Mouse (Mus musculus) heart, embryonic 14.5 days (tissue): ENCODE measurements around the gene Gnai2. TPM values are rescaled to one million over a fixed set of nuclear protein-coding genes. Genes with fewer than 3 reads are reported as not detected.
A peak's percentile ranks its signal among the peaks of the same experiment; 100 is the strongest.
"Not testable (repeated sequence)": the region's sequence is repeated elsewhere in the genome, so short reads cannot be mapped to it uniquely, and the experiment has no call there.

Source experiments
- ATAC-seq: fragments of 200-750 bp; cut with Nextera tagmentation; 2 replicates; pipeline ENCODE4 v1.8.0; 2017; ENCODE audit warnings: low read depth, moderate TSS enrichment; ENCODE audit not compliant: insufficient number of reproducible peaks, insufficient read depth, low FRiP score
- H3K27ac ChIP-seq, 2 experiments: fragments of 200-500 bp in 1 of 2; fragments of 300-500 bp in 1 of 2; sonication (generic) in 1 of 2; replicated peaks in 1 of 2; 2 replicates each; pipeline ENCODE4 v1.5.1; 2012 to 2014; ENCODE audit warnings: low read depth in 2 of 2, low read length in 2 of 2, control low read depth in 1 of 2, mild to moderate bottlenecking in 1 of 2, mixed read lengths in 1 of 2; ENCODE audit not compliant: control insufficient read depth in 1 of 2, insufficient read depth in 1 of 2
- H3K27me3 ChIP-seq: fragments of 300-500 bp; sonication (generic); 2 replicates; pipeline ENCODE4 v1.6.1; 2014; ENCODE audit warnings: mild to moderate bottlenecking, low read length, control low read depth; ENCODE audit not compliant: control insufficient read depth, insufficient read depth
- H3K36me3 ChIP-seq: fragments of 300-500 bp; sonication (generic); 2 replicates; pipeline ENCODE4 v1.6.1; 2014; ENCODE audit warnings: mild to moderate bottlenecking, control low read depth, low read length, mixed read lengths; ENCODE audit not compliant: control insufficient read depth, insufficient read depth
- H3K4me1 ChIP-seq, 2 experiments: fragments of 200-500 bp in 1 of 2; fragments of 300-500 bp in 1 of 2; sonication (generic) in 1 of 2; 2 replicates each; pipeline ENCODE4 v1.6.1; 2012 to 2014; ENCODE audit warnings: low read length in 2 of 2, control low read depth in 1 of 2, mixed read lengths in 1 of 2; ENCODE audit not compliant: control insufficient read depth in 2 of 2, insufficient read depth in 2 of 2
- H3K4me2 ChIP-seq: fragments of 300-500 bp; sonication (generic); 2 replicates; pipeline ENCODE4 v1.6.1; 2014; ENCODE audit warnings: mild to moderate bottlenecking, low read length
- H3K4me3 ChIP-seq, 2 experiments: fragments of 200-500 bp in 1 of 2; fragments of 300-500 bp in 1 of 2; sonication (generic) in 1 of 2; 2 replicates each; pipeline ENCODE4 v1.5.1; 2012 to 2014; ENCODE audit warnings: low read length in 2 of 2, mild to moderate bottlenecking in 2 of 2, control low read depth in 1 of 2, low read depth in 1 of 2, moderate library complexity in 1 of 2; ENCODE audit not compliant: control insufficient read depth in 1 of 2, insufficient read depth in 1 of 2
- H3K9ac ChIP-seq: fragments of 300-500 bp; sonication (generic); 2 replicates; pipeline ENCODE4 v1.6.1; 2014; ENCODE audit warnings: mild to moderate bottlenecking, low read length
- H3K9me3 ChIP-seq: fragments of 300-500 bp; sonication (generic); 2 replicates; pipeline ENCODE4 v1.6.1; 2016; ENCODE audit warnings: low read length, control low read depth; ENCODE audit not compliant: control insufficient read depth
- WGBS: fragments of 180-500 bp; shearing (Covaris S2); extraction: QIAGEN DNeasy Blood & Tissue Kit; methylation state at CpG from one replicate; pipeline ENCODE4 v1.1.7; 2014; 5-methylcytosine and 5-hydroxymethylcytosine counted together
- polyA plus RNA-seq: library from polyadenylated mRNA; unstranded; fragments of >200 nt; fragmentation: Nextera tagmentation; extraction: Ambion mirVana; gene quantifications from 2 replicates; pipeline ENCODE4 v1.2.1, GENCODE M21; 2014

Gene Gnai2
- polyA plus RNA-seq, 1 experiment from 2014 or later, result 410 TPM

DNA sequence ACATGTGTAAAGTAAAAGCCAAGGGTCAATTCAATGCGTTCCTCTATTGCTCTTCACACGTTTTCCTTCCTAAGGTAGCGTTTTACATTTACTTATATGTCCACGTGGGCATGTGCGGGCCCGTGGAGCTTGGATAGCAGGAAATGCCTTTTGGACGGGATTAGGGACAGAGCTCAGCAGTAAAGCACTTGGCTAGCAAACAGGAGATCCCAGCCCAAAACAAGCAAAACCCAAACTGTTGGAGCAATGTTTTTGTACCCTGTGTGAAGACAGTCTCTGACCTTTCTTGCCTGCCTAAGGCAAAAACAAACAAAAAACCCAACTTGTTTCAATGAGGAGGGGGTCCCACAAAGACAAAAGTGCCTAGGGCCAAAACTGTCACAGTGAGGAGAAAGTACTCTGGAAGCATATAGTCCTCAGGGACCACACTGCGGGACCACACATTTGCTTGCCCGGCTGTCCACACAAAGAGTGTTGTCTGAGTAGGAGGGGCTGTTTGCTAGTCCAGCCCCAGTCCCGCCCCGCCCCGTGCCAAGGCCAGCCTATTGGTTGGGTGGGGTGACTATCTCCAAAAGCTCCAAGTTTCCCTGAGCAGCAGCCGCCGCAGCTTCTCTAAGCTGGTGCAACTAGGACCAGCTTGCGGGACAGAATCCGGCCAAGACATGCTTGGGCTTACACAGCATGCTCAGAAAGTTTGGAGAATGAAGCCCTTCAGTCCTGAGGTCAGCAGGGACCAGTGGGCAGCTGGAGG lies 58.6 kb downstream of the Gnai2 start, which contains the start of gene Hyal1:
Gene Hyal1, plus strand, starts transcription at position 571 of the 751 bp plus-strand sequence.
- Histone ChIP-seq H3K4me2 (peak within 1 kb of the TSS; percentile 61), H3K36me3 (peaks cover 30% of the 10 kb centered on the region), H3K9ac (peak within 1 kb of the TSS; percentile 66), H3K4me1 (peaks cover 16 to 27% of the 10 kb centered on the region in 2 experiments), H3K9me3 (no peaks in the 10 kb centered on the region), H3K27ac (peak within 1 kb of the TSS; percentile 55 to 57), H3K4me3 (peak within 1 kb of the TSS; percentile 32 to 45), H3K27me3 (no peaks in the 10 kb centered on the region)
- ATAC-seq, result peak; percentile 58; the same call in 1 of the 2 replicates
- WGBS, result 26% methylated on average over 16 of the region's 16 CpGs

DNA sequence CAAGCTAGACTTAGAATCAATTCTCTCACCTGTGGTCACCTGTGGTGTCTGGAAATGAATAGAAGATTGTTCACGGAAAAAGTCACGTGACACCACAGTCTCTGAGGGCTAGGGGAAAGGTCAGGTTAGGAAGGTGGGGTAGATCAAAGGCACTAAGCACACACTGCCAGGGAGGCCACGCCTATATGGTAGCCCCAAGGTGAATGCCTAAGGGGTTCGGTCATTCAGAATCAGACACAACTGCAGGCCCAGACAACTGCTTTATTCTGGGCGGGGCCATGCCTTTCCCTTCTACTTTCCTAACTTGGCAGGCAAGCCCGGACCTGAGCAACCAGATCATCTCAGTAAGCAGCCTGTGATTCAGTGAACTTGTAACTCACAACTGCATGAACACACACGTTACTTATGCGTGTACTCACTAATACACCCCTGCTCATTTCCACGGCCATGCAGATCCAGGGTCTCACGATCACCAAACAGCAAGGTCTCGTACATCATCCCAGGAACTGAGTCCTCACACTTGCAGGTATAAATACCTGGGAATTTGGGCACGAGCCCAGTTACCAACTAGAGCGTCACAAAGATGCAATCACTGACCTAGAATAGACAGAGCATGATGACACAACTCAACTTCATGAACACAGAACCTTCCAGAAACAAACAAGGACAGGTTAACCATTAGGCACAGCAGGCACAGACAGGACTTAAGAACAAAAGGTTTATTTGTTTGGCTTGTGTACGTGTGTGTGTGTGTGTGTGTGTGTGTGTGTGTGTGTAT lies 59.4 kb downstream of the Gnai2 start:
- H3K36me3 ChIP-seq, result peaks cover 37% of the 10 kb centered on the region
- no peak overlapping the region for H3K9ac ChIP-seq
- ATAC-seq, result no peak
- WGBS, result 80% methylated on average over 14 of the region's 14 CpGs
- H3K27me3 ChIP-seq, result no peaks in the 10 kb centered on the region
- H3K9me3 ChIP-seq, result no peaks in the 10 kb centered on the region
- H3K27ac ChIP-seq, result peak overlapping the region; percentile 55 to 57; a peak in 3 of 4 replicates
- H3K4me3 ChIP-seq, result no peak overlapping the region
- peaks cover 20 to 28% of the 10 kb centered on the region in 2 experiments for H3K4me1 ChIP-seq
- peak overlapping the region; percentile 61; the same call in 1 of the 2 replicates for H3K4me2 ChIP-seq

DNA sequence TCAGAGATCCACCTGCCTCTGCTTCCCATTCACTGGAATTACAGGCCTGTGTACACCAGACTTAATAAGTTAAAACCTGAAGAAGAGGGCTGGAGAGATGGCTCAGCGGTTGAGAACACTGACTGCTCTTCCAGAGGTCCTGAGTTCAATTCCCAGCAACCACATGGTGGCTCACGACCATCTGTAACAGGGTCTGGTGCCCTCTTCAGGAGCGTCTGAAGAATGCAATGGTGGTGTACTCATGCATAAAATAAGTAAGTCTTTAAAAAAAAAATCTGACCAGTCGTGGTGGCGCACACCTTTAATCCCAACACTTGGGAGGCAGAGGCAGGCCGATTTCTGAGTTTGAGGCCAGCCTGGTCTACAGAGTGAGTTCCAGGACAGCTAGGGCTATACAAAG lies 61.4 kb downstream of the Gnai2 start:
- not testable (repeated sequence) for H3K27ac ChIP-seq, H3K27me3 ChIP-seq, H3K9ac ChIP-seq, H3K4me2 ChIP-seq, H3K4me3 ChIP-seq, H3K9me3 ChIP-seq, ATAC-seq
- H3K36me3 ChIP-seq, result peaks cover 45% of the 10 kb centered on the region
- H3K4me1 ChIP-seq, result peaks cover 30 to 34% of the 10 kb centered on the region in 2 experiments
- WGBS, result 84% methylated on average over 6 of the region's 6 CpGs

DNA sequence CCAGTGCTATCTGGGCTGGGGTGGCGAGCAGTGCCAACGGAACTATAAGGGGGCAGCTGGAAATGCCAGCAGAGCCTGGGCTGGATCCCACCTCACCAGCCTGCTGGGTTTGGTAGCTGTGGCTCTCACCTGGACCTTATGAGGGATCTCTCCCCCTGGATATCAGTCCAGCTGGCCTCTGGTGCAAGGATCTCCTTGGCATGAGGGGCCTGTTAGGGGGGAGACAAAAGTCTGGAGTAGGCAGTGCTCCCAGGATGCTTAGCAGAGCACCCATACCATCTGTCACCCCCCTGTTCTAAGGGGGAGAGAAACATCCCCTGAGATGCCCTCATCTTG lies 62.9 kb downstream of the Gnai2 start:
- H3K9me3 ChIP-seq, result no peaks in the 10 kb centered on the region
- H3K36me3 ChIP-seq, result peaks cover 45% of the 10 kb centered on the region
- ATAC-seq, result no peak
- no peak overlapping the region for H3K9ac ChIP-seq
- H3K27me3 ChIP-seq, result no peaks in the 10 kb centered on the region
- H3K4me2 ChIP-seq, result no peak overlapping the region
- no peak overlapping the region for H3K4me3 ChIP-seq
- 98% methylated on average over 2 of the region's 2 CpGs for WGBS
- no peak overlapping the region for H3K27ac ChIP-seq
- peaks cover 40 to 42% of the 10 kb centered on the region in 2 experiments for H3K4me1 ChIP-seq

DNA sequence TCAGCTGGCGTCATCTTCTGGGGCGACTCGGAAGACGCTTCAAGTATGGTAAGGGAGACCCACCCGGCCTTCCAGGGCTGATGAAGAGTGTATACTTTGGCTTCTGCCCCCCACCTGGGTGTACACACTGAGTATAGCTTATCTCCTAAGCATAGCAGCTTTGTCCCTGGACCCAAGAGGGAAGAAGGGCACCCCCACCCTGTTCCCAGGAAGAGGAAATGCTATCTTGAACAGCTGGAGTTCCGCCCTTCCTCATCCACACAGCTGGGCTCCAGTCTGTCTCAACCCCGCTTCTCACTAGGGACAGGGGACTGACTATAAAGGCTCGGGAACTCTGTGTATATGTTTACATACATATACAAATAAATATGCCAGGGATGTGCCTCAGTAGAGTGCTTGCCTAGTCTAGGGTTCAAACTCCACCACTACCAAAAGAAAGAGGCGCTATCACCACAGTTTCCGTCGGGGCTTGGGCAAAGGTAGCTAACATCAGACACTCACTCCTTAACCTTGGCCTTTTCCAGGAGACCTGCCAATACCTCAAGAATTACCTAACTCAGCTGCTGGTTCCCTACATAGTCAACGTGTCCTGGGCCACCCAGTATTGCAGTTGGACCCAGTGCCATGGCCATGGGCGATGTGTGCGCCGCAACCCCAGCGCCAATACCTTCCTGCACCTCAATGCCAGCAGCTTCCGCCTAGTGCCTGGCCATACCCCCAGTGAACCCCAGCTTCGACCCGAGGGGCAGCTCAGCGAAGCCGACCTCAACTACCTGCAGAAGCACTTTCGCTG lies 63.4 kb downstream of the Gnai2 start:
- H3K27ac ChIP-seq, result no peak overlapping the region; a peak in 1 of 4 replicates
- WGBS, result 88% methylated on average over 22 of the region's 22 CpGs
- H3K4me1 ChIP-seq, result peaks cover 34 to 41% of the 10 kb centered on the region in 2 experiments
- no peaks in the 10 kb centered on the region for H3K9me3 ChIP-seq
- H3K4me2 ChIP-seq, result peak overlapping the region; percentile 97
- H3K27me3 ChIP-seq, result no peaks in the 10 kb centered on the region
- peak overlapping the region; percentile 77 to 88; a peak in 3 of 4 replicates for H3K4me3 ChIP-seq
- H3K9ac ChIP-seq, result peak overlapping the region; percentile 92
- ATAC-seq, result no peak
- peaks cover 45% of the 10 kb centered on the region for H3K36me3 ChIP-seq

DNA sequence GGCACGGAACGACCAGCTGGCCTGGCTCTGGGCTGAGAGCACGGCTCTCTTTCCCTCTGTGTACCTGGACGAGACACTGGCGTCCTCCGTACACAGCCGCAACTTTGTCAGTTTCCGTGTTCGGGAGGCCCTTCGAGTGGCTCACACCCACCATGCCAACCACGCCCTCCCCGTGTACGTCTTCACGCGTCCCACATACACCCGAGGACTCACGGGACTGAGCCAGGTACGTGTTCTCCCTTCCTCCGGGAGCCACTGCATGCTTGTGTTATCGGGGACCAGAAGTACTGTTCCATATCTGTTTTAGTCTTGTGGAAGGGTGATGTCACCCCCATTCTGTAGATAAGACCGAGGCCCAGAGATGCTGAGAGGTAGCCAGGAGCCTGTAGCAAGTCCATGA lies 64.3 kb downstream of the Gnai2 start:
- Histone ChIP-seq H3K27me3 (no peaks in the 10 kb centered on the region), H3K4me2 (peak overlapping the region; percentile 97), H3K9me3 (no peaks in the 10 kb centered on the region), H3K9ac (peak overlapping the region; percentile 92), H3K36me3 (peaks cover 51% of the 10 kb centered on the region), H3K4me1 (peaks cover 32 to 42% of the 10 kb centered on the region in 2 experiments), H3K4me3 (peak overlapping the region; percentile 77 to 88), H3K27ac (peak overlapping the region in 1 of 2 experiments; percentile 92; a peak in 1 of 4 replicates)
- ATAC-seq, result no peak
- WGBS, result 46% methylated on average over 21 of the region's 21 CpGs

DNA sequence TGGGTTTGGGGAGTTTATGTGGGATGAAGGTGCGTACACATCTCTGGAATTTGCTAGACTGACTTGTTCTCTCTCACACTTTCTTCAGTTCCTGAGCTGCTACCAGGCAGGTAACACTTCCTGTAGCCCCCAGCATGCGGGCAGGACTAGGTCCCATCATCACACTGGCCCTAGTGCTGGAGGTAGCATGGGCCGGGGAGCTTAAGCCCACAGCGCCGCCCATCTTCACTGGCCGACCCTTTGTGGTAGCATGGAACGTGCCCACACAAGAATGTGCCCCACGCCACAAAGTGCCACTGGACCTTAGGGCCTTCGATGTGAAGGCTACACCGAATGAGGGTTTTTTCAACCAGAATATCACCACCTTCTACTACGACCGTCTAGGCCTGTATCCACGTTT lies 65.2 kb downstream of the Gnai2 start:
- peak overlapping the region; percentile 77 to 88 for H3K4me3 ChIP-seq
- 51% methylated on average over 13 of the region's 13 CpGs for WGBS
- peak overlapping the region; percentile 97 for H3K4me2 ChIP-seq
- peak overlapping the region; percentile 92 for H3K9ac ChIP-seq
- ATAC-seq, result no peak
- H3K27me3 ChIP-seq, result no peaks in the 10 kb centered on the region
- H3K4me1 ChIP-seq, result peaks cover 32 to 48% of the 10 kb centered on the region in 2 experiments
- peaks cover 59% of the 10 kb centered on the region for H3K36me3 ChIP-seq
- H3K9me3 ChIP-seq, result no peaks in the 10 kb centered on the region
- H3K27ac ChIP-seq, result peak overlapping the region; percentile 87 to 92; a peak in 3 of 4 replicates
